Mouse (Mus musculus): ENCODE results near the gene Tas2r135. TPM values are rescaled to one million over a fixed set of nuclear protein-coding genes. Genes with fewer than 3 reads are reported as not detected.

Gene Tas2r135
- polyA plus RNA-seq, 1 experiment from 2014 or later: not detected

GRCm38 (mm10) chr6:42362974-42363373 is 42.3 kb upstream of the Tas2r135 start:
- Histone ChIP-seq H3K4me1 (replicated peaks) (no peaks in the 10 kb centered on the region), H3K4me2 (no peak overlapping the region), H3K4me3 (replicated peaks) (no peak overlapping the region), H3K9me3 (no peaks in the 10 kb centered on the region), H3K36me3 (peaks cover 38% of the 10 kb centered on the region), H3K27me3 (no peaks in the 10 kb centered on the region), H3K27ac (no peak overlapping the region), H3K9ac (replicated peaks) (no peak overlapping the region)
- WGBS: 38% methylated on average over 3 of the region's 3 CpGs
- ATAC-seq (ENCODE audit: insufficient number of reproducible peaks, insufficient read depth, low FRiP score, low TSS enrichment, low read depth): no peak

GRCm38 (mm10) chr6:42364066-42364465 is 41.2 kb upstream of the Tas2r135 start:
- H3K9ac ChIP-seq (replicated peaks): no peak overlapping the region
- no peak for ATAC-seq (ENCODE audit: insufficient number of reproducible peaks, insufficient read depth, low FRiP score, low TSS enrichment, low read depth)
- no peak overlapping the region for H3K27ac ChIP-seq
- H3K4me3 ChIP-seq (replicated peaks): no peak overlapping the region
- peaks cover 27% of the 10 kb centered on the region for H3K36me3 ChIP-seq
- H3K27me3 ChIP-seq: no peaks in the 10 kb centered on the region
- no peak overlapping the region for H3K4me2 ChIP-seq
- H3K4me1 ChIP-seq (replicated peaks): no peaks in the 10 kb centered on the region
- no peaks in the 10 kb centered on the region for H3K9me3 ChIP-seq
- WGBS: 87% methylated on average over 4 of the region's 4 CpGs

GRCm38 (mm10) chr6:42364607-42365006 is 40.6 kb upstream of the Tas2r135 start:
- no peak overlapping the region for H3K9ac ChIP-seq (replicated peaks)
- H3K27me3 ChIP-seq: no peaks in the 10 kb centered on the region
- no peaks in the 10 kb centered on the region for H3K9me3 ChIP-seq
- no peak overlapping the region for H3K4me2 ChIP-seq
- no peak for ATAC-seq (ENCODE audit: insufficient number of reproducible peaks, insufficient read depth, low FRiP score, low TSS enrichment, low read depth)
- H3K36me3 ChIP-seq: peaks cover 22% of the 10 kb centered on the region
- H3K27ac ChIP-seq: no peak overlapping the region
- no peak overlapping the region for H3K4me3 ChIP-seq (replicated peaks)
- 90% methylated on average over 15 of the region's 15 CpGs for WGBS
- H3K4me1 ChIP-seq (replicated peaks): no peaks in the 10 kb centered on the region

GRCm38 (mm10) chr6:42365215-42365614 is 40.0 kb upstream of the Tas2r135 start:
- Histone ChIP-seq H3K4me1 (replicated peaks) (peaks cover 5% of the 10 kb centered on the region), H3K27ac (no peak overlapping the region), H3K4me2 (no peak overlapping the region), H3K9ac (replicated peaks) (no peak overlapping the region), H3K9me3 (no peaks in the 10 kb centered on the region), H3K4me3 (replicated peaks) (no peak overlapping the region), H3K27me3 (no peaks in the 10 kb centered on the region), H3K36me3 (peaks cover 16% of the 10 kb centered on the region)
- 83% methylated on average over 6 of the region's 6 CpGs for WGBS
- no peak for ATAC-seq (ENCODE audit: insufficient number of reproducible peaks, insufficient read depth, low FRiP score, low TSS enrichment, low read depth)

GRCm38 (mm10) chr6:42369870-42370269 is 35.4 kb upstream of the Tas2r135 start:
- WGBS: 16% methylated on average over 3 of the region's 3 CpGs
- no peak overlapping the region for H3K4me2 ChIP-seq
- no peak overlapping the region for H3K9ac ChIP-seq (replicated peaks)
- H3K4me1 ChIP-seq (replicated peaks): peaks cover 22% of the 10 kb centered on the region
- no peak overlapping the region for H3K27ac ChIP-seq
- no peaks in the 10 kb centered on the region for H3K27me3 ChIP-seq
- no peak for ATAC-seq (ENCODE audit: insufficient number of reproducible peaks, insufficient read depth, low FRiP score, low TSS enrichment, low read depth)
- no peaks in the 10 kb centered on the region for H3K36me3 ChIP-seq
- H3K4me3 ChIP-seq (replicated peaks): no peak overlapping the region
- no peaks in the 10 kb centered on the region for H3K9me3 ChIP-seq

GRCm38 (mm10) chr6:42370630-42371363 is 34.4 kb upstream of the Tas2r135 start:
- Histone ChIP-seq H3K9me3 (no peaks in the 10 kb centered on the region), H3K4me2 (no peak overlapping the region), H3K9ac (replicated peaks) (no peak overlapping the region), H3K27ac (no peak overlapping the region), H3K36me3 (no peaks in the 10 kb centered on the region), H3K27me3 (no peaks in the 10 kb centered on the region), H3K4me1 (replicated peaks) (peaks cover 22% of the 10 kb centered on the region), H3K4me3 (replicated peaks) (no peak overlapping the region)
- 18% methylated on average over 4 of the region's 4 CpGs for WGBS
- ATAC-seq (ENCODE audit: insufficient number of reproducible peaks, insufficient read depth, low FRiP score, low TSS enrichment, low read depth): no peak

GRCm38 (mm10) chr6:42372001-42372400 is 33.2 kb upstream of the Tas2r135 start:
- Histone ChIP-seq H3K4me1 (replicated peaks) (peaks cover 22% of the 10 kb centered on the region), H3K4me2 (peak overlapping the region; percentile 92), H3K27me3 (no peaks in the 10 kb centered on the region), H3K4me3 (replicated peaks) (peak overlapping the region; percentile 67), H3K36me3 (no peaks in the 10 kb centered on the region), H3K9ac (replicated peaks) (no peak overlapping the region), H3K27ac (no peak overlapping the region), H3K9me3 (no peaks in the 10 kb centered on the region)
- ATAC-seq (ENCODE audit: insufficient number of reproducible peaks, insufficient read depth, low FRiP score, low TSS enrichment, low read depth): peak; percentile 28; the same call in 1 of the 2 replicates
- WGBS: 7% methylated on average over 3 of the region's 3 CpGs

- ATAC-seq (ENCODE audit: insufficient number of reproducible peaks, insufficient read depth, low FRiP score, low TSS enrichment, low read depth): peak; percentile 13; the same call in 1 of the 2 replicates
- peak overlapping the region; percentile 92 for H3K4me2 ChIP-seq
- WGBS: 10% methylated on average over 9 of the region's 9 CpGs
Measured at GRCm38 (mm10) chr6:42372421-42372815, 32.8 kb upstream of the Tas2r135 start.

GRCm38 (mm10) chr6:42372816-42373547 is 32.3 kb upstream of the Tas2r135 start, which contains the start of gene Epha1:
Epha1 (minus strand) TSS chr6:42373268.
- Histone ChIP-seq H3K9me3 (no peaks in the 10 kb centered on the region), H3K4me3 (replicated peaks) (peak within 1 kb of the TSS; percentile 67), H3K27ac (no peak within 1 kb of the TSS), H3K27me3 (no peaks in the 10 kb centered on the region), H3K4me1 (replicated peaks) (peaks cover 22% of the 10 kb centered on the region), H3K36me3 (no peaks in the 10 kb centered on the region), H3K4me2 (peak within 1 kb of the TSS; percentile 92), H3K9ac (replicated peaks) (peak within 1 kb of the TSS; percentile 63)
- ATAC-seq (ENCODE audit: insufficient number of reproducible peaks, insufficient read depth, low FRiP score, low TSS enrichment, low read depth): peak; percentile 74; the same call in 1 of the 2 replicates
- under 1% methylated on average over 36 of the region's 36 CpGs for whole genome bisulfite sequencing

More at GRCm38 (mm10) chr6:42372421-42372815, 32.8 kb upstream of the Tas2r135 start:
- Histone ChIP-seq H3K27me3 (no peaks in the 10 kb centered on the region), H3K9ac (replicated peaks) (no peak overlapping the region; the same call in 1 of the 2 replicates), H3K36me3 (no peaks in the 10 kb centered on the region), H3K4me3 (replicated peaks) (peak overlapping the region; percentile 67), H3K4me1 (replicated peaks) (peaks cover 22% of the 10 kb centered on the region), H3K27ac (no peak overlapping the region), H3K9me3 (no peaks in the 10 kb centered on the region)

- WGBS: 45% methylated on average over 7 of the region's 7 CpGs
- ATAC-seq (ENCODE audit: insufficient number of reproducible peaks, insufficient read depth, low FRiP score, low TSS enrichment, low read depth): no peak; the same call in 1 of the 2 replicates
Measured at GRCm38 (mm10) chr6:42373669-42374430, 31.4 kb upstream of the Tas2r135 start.

GRCm38 (mm10) chr6:42374701-42375100 is 30.5 kb upstream of the Tas2r135 start:
- Histone ChIP-seq H3K4me2 (no peak overlapping the region), H3K9ac (replicated peaks) (no peak overlapping the region), H3K4me3 (replicated peaks) (no peak overlapping the region), H3K36me3 (no peaks in the 10 kb centered on the region), H3K4me1 (replicated peaks) (peaks cover 21% of the 10 kb centered on the region), H3K27me3 (no peaks in the 10 kb centered on the region), H3K27ac (no peak overlapping the region), H3K9me3 (no peaks in the 10 kb centered on the region)
- ATAC-seq (ENCODE audit: insufficient number of reproducible peaks, insufficient read depth, low FRiP score, low TSS enrichment, low read depth): no peak
- 73% methylated on average over 4 of the region's 4 CpGs for WGBS

More at GRCm38 (mm10) chr6:42373669-42374430, 31.4 kb upstream of the Tas2r135 start:
- Histone ChIP-seq H3K27me3 (no peaks in the 10 kb centered on the region), H3K4me3 (replicated peaks) (peak overlapping the region; percentile 67), H3K9ac (replicated peaks) (peak overlapping the region; percentile 63; the same call in 1 of the 2 replicates), H3K4me2 (peak overlapping the region; percentile 92), H3K27ac (no peak overlapping the region), H3K9me3 (no peaks in the 10 kb centered on the region), H3K4me1 (replicated peaks) (peaks cover 22% of the 10 kb centered on the region), H3K36me3 (no peaks in the 10 kb centered on the region)
